Mouse (Mus musculus): Measurements from ENCODE around the gene Tubb2b. TPM values are rescaled to one million over a fixed set of nuclear protein-coding genes. Genes with fewer than 3 reads are reported as not detected.

Tubb2b gene
- polyA plus RNA-seq (2015; fragmentation: Nextera tagmentation; extraction: Ambion mirVana): 530 and 635 TPM in 2 replicates

GRCm38 (mm10) chr13:34130226-34130731 lies at the start of gene Tubb2b:
Gene Tubb2b (minus strand): TSS chr13:34130466.

GRCm38 (mm10) chr13:34162491-34163303 lies 32.4 kb upstream of the Tubb2b start, which contains the start of gene Psmg4:
Gene Psmg4 (plus strand): TSS chr13:34162964.

GRCm38 (mm10) chr13:34077492-34078271 lies 52.6 kb downstream of the Tubb2b start, which contains the start of gene Tubb2a:
Gene Tubb2a (minus strand): TSS chr13:34078007.

Other genes with a start within 250 kb of the Tubb2b start
- gene Serpinb6c, start 224.8 kb downstream of the Tubb2b start, polyA plus RNA-seq (2015; fragmentation: Nextera tagmentation; extraction: Ambion mirVana): 0.46 and 1.9 TPM in 2 replicates
- gene Nqo2, start 165.8 kb downstream of the Tubb2b start, polyA plus RNA-seq (2015; fragmentation: Nextera tagmentation; extraction: Ambion mirVana): 10.1 and 11.1 TPM in 2 replicates
- gene Ripk1, start 128.1 kb downstream of the Tubb2b start, polyA plus RNA-seq (2015; fragmentation: Nextera tagmentation; extraction: Ambion mirVana): 5.7 and 6.7 TPM in 2 replicates
- gene Serpinb6a, start 127.7 kb downstream of the Tubb2b start, polyA plus RNA-seq (2015; fragmentation: Nextera tagmentation; extraction: Ambion mirVana): 50.3 and 62.6 TPM in 2 replicates
- gene Bphl, start 92.9 kb downstream of the Tubb2b start, polyA plus RNA-seq (2015; fragmentation: Nextera tagmentation; extraction: Ambion mirVana): 48.2 and 53.5 TPM in 2 replicates
- gene Tubb2a, start 52.5 kb downstream of the Tubb2b start, polyA plus RNA-seq (2015; fragmentation: Nextera tagmentation; extraction: Ambion mirVana): 3,061 and 3,550 TPM in 2 replicates
- gene Psmg4, start 32.5 kb upstream of the Tubb2b start, polyA plus RNA-seq (2015; fragmentation: Nextera tagmentation; extraction: Ambion mirVana): 87.3 and 108 TPM in 2 replicates
- gene Slc22a23, start 214.7 kb upstream of the Tubb2b start, polyA plus RNA-seq (2015; fragmentation: Nextera tagmentation; extraction: Ambion mirVana): 16.0 and 17.0 TPM in 2 replicates